Mouse (Mus musculus) kidney, postnatal 36 days (tissue): ENCODE results near the gene Rhox1.
A peak's percentile ranks its signal among the peaks of the same experiment; 100 is the strongest.
"Not testable (repeated sequence)": the region's sequence is repeated elsewhere in the genome, so short reads cannot be mapped to it uniquely, and the experiment has no call there.

ENCODE experiments used
- DNase-seq, 2 experiments: peaks; one replicate each; pipeline ENCODE4 v3.0.0; 2021 to 2022; ENCODE audit warnings: mixed read lengths in 2 of 2

Gene Rhox1

GRCm38 (mm10) chrX:37222158-37222557 lies at the start of gene Rhox1:
Gene Rhox1, minus strand, starts transcription at chrX:37222258.
- not testable (repeated sequence) for DNase-seq

DNA sequence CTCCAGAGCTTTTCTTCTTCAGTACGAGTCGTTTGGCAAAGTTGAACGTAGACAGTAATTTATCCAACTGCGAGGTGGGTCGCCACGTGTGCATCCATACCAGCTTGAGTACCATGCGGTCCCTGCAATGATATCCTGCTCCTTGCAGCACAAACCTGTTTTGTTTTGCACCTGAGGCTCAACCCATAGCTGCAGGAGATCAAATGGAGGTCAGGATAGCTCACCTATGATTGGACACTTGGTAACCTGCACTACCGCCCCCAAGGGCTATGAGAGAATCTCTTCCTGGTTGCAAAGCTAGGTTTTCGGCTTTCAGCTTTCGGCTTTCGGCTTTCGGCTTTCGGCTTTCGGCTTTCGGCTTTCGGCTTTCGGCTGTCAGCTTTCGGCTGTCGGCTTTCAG lies 43.0 kb upstream of the Rhox1 start, which contains the start of gene Rhox4a:
Rhox4a (plus strand) TSS at position 301 of the 400 bp plus-strand sequence.
- not testable (repeated sequence) for DNase-seq

DNA sequence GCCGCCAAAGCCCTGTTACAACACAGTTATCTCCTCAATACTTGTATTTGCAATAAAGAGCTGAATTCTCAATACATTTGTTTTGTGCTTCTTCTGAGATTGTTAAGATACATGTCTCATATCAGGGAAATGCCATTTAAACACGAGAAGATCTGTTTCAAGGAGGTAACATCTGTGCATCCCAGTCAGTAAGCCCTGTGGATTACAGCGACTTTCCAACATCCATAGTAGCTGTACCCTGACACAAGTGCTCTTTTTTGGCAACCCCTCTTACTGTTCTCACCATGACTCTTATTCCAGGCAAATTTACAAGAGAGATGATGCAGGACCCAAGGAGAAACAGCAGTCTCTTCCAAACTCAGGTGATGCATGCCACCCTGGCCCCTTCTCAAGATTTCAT lies 27.6 kb upstream of the Rhox1 start, which contains the start of gene Rhox3a:
Rhox3a (plus strand) TSS at position 301 of the 400 bp plus-strand sequence.
- not testable (repeated sequence) for DNase-seq

- DNase-seq = not testable (repeated sequence)
These were observed 22.6 kb upstream of the Rhox1 start, which contains the start of gene Rhox2a for GRCm38 (mm10) chrX:37244676-37245075. Gene Rhox2a, plus strand, starts transcription at chrX:37244976.

GRCm38 (mm10) chrX:37210941-37211340 lies 11.1 kb downstream of the Rhox1 start, which contains the start of gene Gm9:
Gene Gm9, minus strand, starts transcription at chrX:37211041.
- no peak for DNase-seq

GRCm38 (mm10) chrX:37198676-37199075 lies 23.4 kb downstream of the Rhox1 start:
- no peak for DNase-seq

GRCm38 (mm10) chrX:37191744-37192379 lies 30.2 kb downstream of the Rhox1 start:
- peak in 1 of 2 experiments; percentile 1 for DNase-seq

DNA sequence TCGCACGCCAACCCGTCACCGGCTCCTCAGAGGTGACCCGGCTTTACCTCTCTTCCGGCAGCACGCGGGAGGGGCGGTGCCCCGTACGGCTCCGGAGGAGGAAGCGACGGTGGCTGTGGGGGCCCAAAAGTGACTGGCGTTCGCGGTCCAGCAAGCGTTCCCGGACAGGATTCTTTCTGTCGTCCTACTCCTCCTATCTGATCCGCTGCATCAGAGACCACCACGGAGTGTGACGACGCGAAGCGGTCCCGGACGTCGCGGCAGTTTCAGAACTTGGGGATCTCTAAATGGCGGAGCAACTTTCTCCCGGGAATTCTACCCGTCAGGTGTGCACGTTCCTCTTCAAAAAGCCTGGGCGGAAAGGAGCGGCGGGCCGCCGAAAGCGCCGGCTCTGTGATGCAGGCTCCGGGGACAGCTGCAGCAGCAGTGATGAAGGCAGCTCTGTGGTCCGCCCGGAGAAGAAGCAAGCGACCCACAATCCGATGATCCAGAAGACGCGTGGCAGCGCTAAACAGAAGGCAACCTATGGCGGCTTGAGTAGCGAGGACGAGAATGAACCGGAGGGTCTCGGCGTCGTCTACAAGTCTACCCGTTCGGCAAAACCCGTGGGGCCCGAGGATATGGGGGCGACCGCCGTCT lies 30.8 kb downstream of the Rhox1 start, which contains the start of the genes Ndufa1 and Rnf113a1:
Ndufa1 (minus strand) TSS at position 59 of the 639 bp plus-strand sequence.
Rnf113a1 (plus strand) TSS at position 141 of the 639 bp plus-strand sequence.
- peak; percentile 84 to 91 for DNase-seq

- DNase-seq = no peak
These were observed 31.3 kb downstream of the Rhox1 start for GRCm38 (mm10) chrX:37190755-37191104.

DNA sequence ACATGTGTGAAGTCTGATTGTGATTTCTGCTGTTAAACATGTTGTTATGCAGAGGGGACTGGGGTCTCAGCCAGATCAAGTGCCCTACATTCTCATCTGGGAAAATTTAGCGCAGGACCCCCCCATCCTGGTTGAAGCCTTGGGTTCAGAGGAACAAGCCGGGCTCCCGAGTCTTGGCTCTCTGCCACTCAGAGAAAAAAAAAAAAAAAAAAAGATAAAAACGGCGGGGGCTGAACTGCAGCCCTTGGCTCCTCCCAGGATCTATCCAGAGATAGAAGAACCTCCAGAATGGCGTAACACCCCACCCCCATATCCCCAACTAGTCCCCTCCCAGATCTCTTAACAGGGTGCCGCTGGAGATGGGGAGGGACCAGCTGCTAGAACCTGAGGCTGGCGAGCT lies 37.7 kb downstream of the Rhox1 start:
- DNase-seq = not testable (repeated sequence)

- no peak for DNase-seq
These were observed 53.3 kb downstream of the Rhox1 start, which contains the start of gene Akap14 for GRCm38 (mm10) chrX:37168742-37169141. Gene Akap14, minus strand, starts transcription at chrX:37168842.

DNA sequence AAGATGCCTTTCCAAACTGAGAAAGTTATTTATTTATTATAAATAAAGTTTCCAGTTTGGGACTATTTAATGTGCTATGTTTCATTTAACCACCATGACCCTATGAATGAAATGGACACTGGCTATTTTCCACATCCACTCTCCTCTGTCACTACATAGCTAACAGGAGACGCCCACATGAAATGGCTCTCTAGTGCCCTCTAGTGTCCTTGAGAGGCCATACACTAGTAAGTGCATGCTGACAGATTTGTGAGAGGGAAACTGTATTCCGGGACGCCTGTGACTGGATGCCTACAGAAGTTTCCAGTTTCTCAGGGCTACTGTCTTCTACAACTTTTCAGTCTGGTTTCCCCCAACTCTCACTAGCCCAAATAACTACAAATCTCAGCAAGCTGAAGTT lies 55.0 kb downstream of the Rhox1 start:
- DNase-seq = peak; percentile 48 to 53
